Mouse (Mus musculus) stomach, postnatal 0 days (tissue): Measurements from ENCODE around the gene Smg6.

Source experiments
- CTCF ChIP-seq: IDR thresholded peaks from 2 replicates; pipeline ENCODE4 v1.5.1; 2016; ENCODE audit warnings: antibody characterized with exemption, low read depth, mild to moderate bottlenecking, moderate library complexity
- EP300 ChIP-seq: optimal IDR thresholded peaks from 2 replicates; pipeline ENCODE3; 2016; ENCODE audit warnings: antibody characterized with exemption

DNA sequence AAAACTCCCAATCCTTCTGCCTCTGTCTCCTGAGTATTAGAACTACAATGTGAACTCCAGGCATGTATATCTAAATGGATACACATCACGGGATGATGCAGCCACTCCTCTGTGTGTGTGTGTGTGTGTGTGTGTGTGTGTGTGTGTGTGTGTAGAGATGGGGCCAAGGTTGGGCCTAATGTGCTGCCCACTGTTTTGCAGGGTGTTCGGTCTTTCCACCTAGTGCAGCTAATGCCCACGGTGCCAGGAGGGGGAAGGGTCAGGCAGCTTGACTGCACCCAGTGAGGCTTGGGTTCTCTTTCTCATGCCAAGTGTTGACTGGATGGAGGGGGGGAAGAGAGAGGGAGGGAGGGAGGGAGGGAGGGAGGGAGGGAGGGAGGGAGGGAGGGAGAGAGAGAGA lies 287.3 kb downstream of the Smg6 start:
- TF ChIP-seq CTCF (no peak), EP300 (no peak)
